Mouse (Mus musculus) CH12.LX (cell line): ENCODE measurements around the gene Cc2d2a. TPM values are rescaled to one million over a fixed set of nuclear protein-coding genes. Genes with fewer than 3 reads are reported as not detected.

Source experiments
- DNase-seq: peaks from one replicate; pipeline ENCODE4 v3.0.0-alpha.2; 2013; ENCODE audit errors: extremely low read depth
- H3K27ac ChIP-seq: 2 replicates; pipeline ENCODE4 v1.5.1; 2012; ENCODE audit warnings: low read depth, mild to moderate bottlenecking, control low read depth, moderate library complexity; ENCODE audit not compliant: insufficient read depth
- H3K27me3 ChIP-seq: replicated peaks from 2 replicates; pipeline ENCODE3; 2012; ENCODE audit warnings: inconsistent platforms
- H3K36me3 ChIP-seq, 2 experiments: replicated peaks in 1 of 2; 2 replicates each; pipeline versions ENCODE3 to v1.6.1; 2012; ENCODE audit warnings: inconsistent platforms in 1 of 2, low read length in 1 of 2, mild to moderate bottlenecking in 1 of 2, mixed read lengths in 1 of 2, moderate library complexity in 1 of 2; ENCODE audit not compliant: control insufficient read depth in 1 of 2, insufficient read depth in 1 of 2
- H3K4me1 ChIP-seq, 2 experiments: 2 replicates each; pipeline ENCODE4 v1.6.1; 2012; ENCODE audit warnings: inconsistent platforms in 1 of 2, moderate library complexity in 1 of 2; ENCODE audit not compliant: insufficient read depth in 2 of 2, control insufficient read depth in 1 of 2
- H3K4me2 ChIP-seq: 2 replicates; pipeline ENCODE4 v1.6.1; 2012; ENCODE audit warnings: low read depth, mild to moderate bottlenecking, control low read depth; ENCODE audit not compliant: poor library complexity, insufficient read depth, severe bottlenecking
- H3K4me3 ChIP-seq, 3 experiments: fragments of 150-350 bp in 1 of 3; sonication (generic) in 1 of 3; replicated peaks in 1 of 3; 2 replicates each; pipeline versions ENCODE3 to v1.5.1; 2011 to 2012; ENCODE audit warnings: low read depth in 2 of 3, low read length in 2 of 3, mild to moderate bottlenecking in 2 of 3, moderate library complexity in 2 of 3, control low read depth in 1 of 3, improper control_type of control experiment in 1 of 3, inconsistent platforms in 1 of 3, mixed read lengths in 1 of 3; ENCODE audit not compliant: poor library complexity in 1 of 3
- H3K79me2 ChIP-seq: replicated peaks from 2 replicates; pipeline ENCODE4 v1.6.1; 2012; ENCODE audit warnings: mild to moderate bottlenecking, moderate library complexity; ENCODE audit not compliant: control insufficient read depth, poor library complexity, insufficient read depth, severe bottlenecking; ENCODE audit errors: extremely low read depth
- H3K9ac ChIP-seq: 2 replicates; pipeline ENCODE4 v1.6.1; 2012; ENCODE audit warnings: low read depth, mild to moderate bottlenecking, control low read depth, moderate library complexity; ENCODE audit not compliant: insufficient read depth
- H3K9me3 ChIP-seq: replicated peaks from 2 replicates; pipeline ENCODE3; 2012; ENCODE audit warnings: low read length, inconsistent platforms, mixed read lengths
- BHLHE40 ChIP-seq: IDR thresholded peaks from 2 replicates; pipeline ENCODE4 v1.6.1; 2011; ENCODE audit warnings: mild to moderate bottlenecking, low read depth, low read length, improper control_type of control experiment
- CHD1 ChIP-seq: IDR thresholded peaks from 2 replicates; pipeline ENCODE4 v1.6.1; 2012; ENCODE audit warnings: low read depth, low read length, improper control_type of control experiment, inconsistent platforms
- E2F4 ChIP-seq: IDR thresholded peaks from 2 replicates; pipeline ENCODE4 v1.6.1; 2011; ENCODE audit warnings: low read depth, low read length, improper control_type of control experiment; ENCODE audit not compliant: insufficient replicate concordance
- EP300 ChIP-seq: IDR thresholded peaks from 2 replicates; pipeline ENCODE4 v1.6.1; 2011; ENCODE audit warnings: low read length, improper control_type of control experiment
- IRF4 ChIP-seq: IDR thresholded peaks from 2 replicates; pipeline ENCODE4 v1.6.1; 2014; ENCODE audit warnings: low read depth, mild to moderate bottlenecking, inconsistent platforms, low read length, improper control_type of control experiment
- JUN ChIP-seq: IDR thresholded peaks from 2 replicates; pipeline ENCODE4 v1.6.1; 2011; ENCODE audit warnings: low read depth, mild to moderate bottlenecking, low read length, improper control_type of control experiment, moderate library complexity; ENCODE audit not compliant: insufficient read depth
- KAT2A ChIP-seq: IDR thresholded peaks from 2 replicates; pipeline ENCODE4 v1.6.1; 2012; ENCODE audit warnings: low read length, improper control_type of control experiment, inconsistent platforms; ENCODE audit not compliant: insufficient replicate concordance
- MAFK ChIP-seq: IDR thresholded peaks from 2 replicates; pipeline ENCODE4 v1.6.1; 2011; ENCODE audit warnings: low read length, improper control_type of control experiment; ENCODE audit not compliant: insufficient replicate concordance
- MEF2A ChIP-seq: IDR thresholded peaks from 2 replicates; pipeline ENCODE4 v1.6.1; 2014; ENCODE audit warnings: low read depth, mild to moderate bottlenecking, inconsistent platforms, low read length, improper control_type of control experiment, borderline replicate concordance
- MYC ChIP-seq: IDR thresholded peaks from 2 replicates; pipeline ENCODE4 v1.6.1; 2011; ENCODE audit warnings: low read depth, mild to moderate bottlenecking, improper control_type of control experiment, low read length
- NELFE ChIP-seq: IDR thresholded peaks from 2 replicates; pipeline ENCODE4 v1.6.1; 2011; ENCODE audit warnings: low read depth, low read length, improper control_type of control experiment
- NRF1 ChIP-seq: IDR thresholded peaks from 2 replicates; pipeline ENCODE4 v1.6.1; 2014; ENCODE audit warnings: low read depth, mild to moderate bottlenecking, inconsistent platforms, low read length, improper control_type of control experiment, moderate library complexity
- POLR2AphosphoS2 ChIP-seq: IDR thresholded peaks from 2 replicates; pipeline ENCODE4 v1.6.1; 2011; ENCODE audit warnings: low read depth, low read length, improper control_type of control experiment
- RAD21 ChIP-seq: IDR thresholded peaks from 2 replicates; pipeline ENCODE4 v1.6.1; 2011; ENCODE audit warnings: low read depth, mild to moderate bottlenecking, low read length, improper control_type of control experiment, moderate library complexity
- RCOR1 ChIP-seq: conservative IDR thresholded peaks from 2 replicates; pipeline ENCODE4 v1.6.1; 2012; ENCODE audit warnings: low read depth, mild to moderate bottlenecking, inconsistent platforms, low read length, improper control_type of control experiment
- SMC3 ChIP-seq: IDR thresholded peaks from 2 replicates; pipeline ENCODE4 v1.6.1; 2011; ENCODE audit warnings: low read depth, low read length, improper control_type of control experiment
- UBTF ChIP-seq: IDR thresholded peaks from 2 replicates; pipeline ENCODE4 v1.6.1; 2012; ENCODE audit warnings: low read depth, mild to moderate bottlenecking, inconsistent platforms, low read length, improper control_type of control experiment, moderate library complexity
- USF2 ChIP-seq: conservative IDR thresholded peaks from 2 replicates; pipeline ENCODE4 v1.6.1; 2011; ENCODE audit warnings: low read depth, low read length, improper control_type of control experiment
- ZC3H11A ChIP-seq: IDR thresholded peaks from 2 replicates; pipeline ENCODE4 v1.6.1; 2012; ENCODE audit warnings: low read depth, mild to moderate bottlenecking, inconsistent platforms, low read length, improper control_type of control experiment
- ZMIZ1 ChIP-seq: IDR thresholded peaks from 2 replicates; pipeline ENCODE4 v1.6.1; 2012; ENCODE audit warnings: low read depth, mild to moderate bottlenecking, inconsistent platforms, low read length, improper control_type of control experiment
- ZNF384 ChIP-seq: IDR thresholded peaks from 2 replicates; pipeline ENCODE4 v1.6.1; 2012; ENCODE audit warnings: low read depth, low read length, improper control_type of control experiment, inconsistent platforms
- dilution Hi-C: fragments of 300-500 bp; cut with MboI; formaldehyde crosslinking; loops from 2 replicates; pipeline ENCODE4 v1.14.3; 2020; ENCODE audit warnings: low sequenced_read_pairs; ENCODE audit not compliant: extremely low pct_unique_long_range_greater_than_20kb, extremely low pct_ligation_motif_present
- in situ Hi-C: fragments of 300-500 bp; cut with MboI; formaldehyde crosslinking; loops from 3 replicates; pipeline ENCODE4 v1.14.3; 2019; ENCODE audit warnings: low sequenced_read_pairs, low pct_ligation_motif_present, low pct_unique_long_range_greater_than_20kb, mixed read lengths
- polyA plus RNA-seq: library from polyadenylated mRNA; unstranded; fragments of >175 nt; gene quantifications from 2 replicates; pipeline ENCODE4 v1.2.1, GENCODE M21; 2012; ENCODE audit warnings: low read depth; ENCODE audit not compliant: insufficient read length
- total RNA-seq, 2 experiments: library from RNA; depleted of rRNA; stranded (reverse); fragments of 300-350 nt in 1 of 2; fragments of >200 nt in 1 of 2; gene quantifications; 2 replicates each; pipeline ENCODE4 v1.2.3; 2012 to 2014

The Cc2d2a gene
- total and polyA plus RNA-seq, 3 experiments: 0.04 to 0.12 TPM; not detected in 1

DNA sequence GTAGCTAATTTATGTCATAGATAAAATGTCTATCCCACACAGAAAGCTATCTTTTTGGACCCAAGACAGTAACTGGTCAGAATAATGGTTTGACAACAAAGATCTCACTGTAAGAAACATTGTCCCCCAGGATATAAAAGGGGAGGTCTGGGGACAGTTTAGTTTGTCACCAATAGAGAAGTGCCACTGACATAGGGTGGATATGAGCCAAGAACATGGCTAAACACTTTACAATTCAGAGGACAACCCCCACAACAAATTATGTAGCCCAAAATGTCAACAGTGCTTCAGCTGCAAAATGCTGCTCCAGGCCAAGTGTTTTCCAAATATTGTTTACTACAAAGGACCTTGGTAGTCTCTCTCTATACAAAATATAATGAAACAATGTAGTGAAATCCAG is 114.3 kb downstream of the Cc2d2a start:
- peaks cover 0 to 55% of the 10 kb centered on the region in 2 experiments; a peak in 2 of 4 replicates for H3K4me1 ChIP-seq
- no peak for DNase-seq
- H3K79me2 ChIP-seq: peaks cover 33% of the 10 kb centered on the region
- H3K4me2 ChIP-seq: no peak overlapping the region
- in situ Hi-C loops (no loop called here), dilution Hi-C loops (no loop called here)
- H3K36me3 ChIP-seq: peaks cover 2 to 17% of the 10 kb centered on the region in 2 experiments
- no peak overlapping the region for H3K9ac ChIP-seq
- no peak overlapping the region for H3K4me3 ChIP-seq
- TF ChIP-seq IRF4: no peak
- no peak for TF ChIP-seq MEF2A
- no peak for TF ChIP-seq RCOR1
- no peak for TF ChIP-seq SMC3
- TF ChIP-seq EP300: no peak
- TF ChIP-seq USF2: no peak
- no peak for TF ChIP-seq NELFE
- no peak for TF ChIP-seq RAD21
- TF ChIP-seq NRF1: no peak
- no peak for TF ChIP-seq ZC3H11A
- no peak for TF ChIP-seq ZNF384
- TF ChIP-seq BHLHE40: no peak
- no peak for TF ChIP-seq UBTF
- TF ChIP-seq JUN: no peak
- no peak for TF ChIP-seq ZMIZ1
- TF ChIP-seq E2F4: no peak
- no peak for TF ChIP-seq CHD1
- TF ChIP-seq, all 38 proteins: peak for 0
- Histone ChIP-seq H3K27ac (no peak overlapping the region), H3K27me3 (no peaks in the 10 kb centered on the region), H3K9me3 (no peaks in the 10 kb centered on the region)

- H3K79me2 ChIP-seq: peaks cover 35% of the 10 kb centered on the region
- H3K9me3 ChIP-seq: no peaks in the 10 kb centered on the region
- peaks cover 2 to 15% of the 10 kb centered on the region in 2 experiments for H3K36me3 ChIP-seq
- H3K9ac ChIP-seq: no peak overlapping the region
- no peak overlapping the region for H3K4me3 ChIP-seq
- dilution Hi-C loops (no loop called here), in situ Hi-C loops (no loop called here)
- TF ChIP-seq NRF1 (no peak), JUN (no peak), POLR2AphosphoS2 (no peak), KAT2A (no peak), SMC3 (no peak), MAFK (no peak), MYC (no peak)
- no peak overlapping the region for H3K27ac ChIP-seq
- H3K4me2 ChIP-seq: no peak overlapping the region
- no peaks in the 10 kb centered on the region for H3K27me3 ChIP-seq
- DNase-seq: no peak
- H3K4me1 ChIP-seq: peaks cover 0 to 49% of the 10 kb centered on the region in 2 experiments; a peak in 2 of 4 replicates
Observed at GRCm38 (mm10) chr5:43776993-43777392, 114.8 kb downstream of the Cc2d2a start.
